Mouse (Mus musculus) C2C12 (cell line): ENCODE measurements around the gene Tmem50a.

Source experiments
- CTCF ChIP-seq: IDR thresholded peaks from one replicate; pipeline ENCODE4 v1.5.1; 2011; ENCODE audit not compliant: control insufficient read depth, insufficient read depth, insufficient read length
- FOSL1 ChIP-seq: IDR thresholded peaks from one replicate; pipeline ENCODE4 v1.8.0; 2011; ENCODE audit warnings: mild to moderate bottlenecking, low read length; ENCODE audit not compliant: poor library complexity, insufficient read depth, severe bottlenecking
- MAX ChIP-seq: IDR thresholded peaks from one replicate; pipeline ENCODE4 v1.6.1; 2011; ENCODE audit warnings: mild to moderate bottlenecking, control low read depth
- USF1 ChIP-seq: IDR thresholded peaks from one replicate; pipeline ENCODE4 v1.6.1; 2011; ENCODE audit warnings: low read depth, mild to moderate bottlenecking, control low read depth, moderate library complexity

GRCm38 (mm10) chr4:134946024-134946744 is 31.4 kb upstream of the Tmem50a start:
- TF ChIP-seq CTCF (peak; percentile 70), MAX (no peak), FOSL1 (no peak), USF1 (peak; percentile 81)
